Mouse (Mus musculus) right cerebral cortex, adult 2 months (tissue): ENCODE results near the gene Creb5.

ENCODE experiments used
- DNase-seq, 2 experiments: peaks; one replicate each; pipeline ENCODE4 v3.0.0; 2021 to 2022; ENCODE audit warnings: low spot score in 2 of 2

The Creb5 gene

DNA sequence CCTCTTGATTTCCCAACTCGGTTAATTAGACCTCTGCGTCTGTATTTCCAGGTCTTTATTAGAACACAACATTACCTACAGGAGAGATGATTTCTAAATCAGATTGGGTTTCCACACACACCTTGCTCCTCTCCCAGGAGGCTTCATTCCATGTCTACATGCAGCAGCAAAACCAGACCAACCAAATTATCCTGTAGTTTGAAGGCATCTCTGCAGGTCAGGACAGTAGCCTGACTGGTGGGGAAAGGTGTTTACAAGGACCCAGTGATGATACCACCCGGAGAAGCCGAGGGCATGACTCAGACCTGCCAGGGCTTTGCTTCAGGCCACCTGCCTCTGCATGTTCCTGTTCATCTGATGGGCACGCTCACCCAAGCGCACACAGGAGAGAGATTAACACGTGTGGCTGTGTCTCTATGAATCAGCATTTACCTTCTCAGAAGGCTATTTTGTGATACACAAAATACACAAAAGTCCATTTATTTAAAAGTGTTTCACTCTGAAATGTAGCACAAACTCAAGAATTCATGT is 355.8 kb downstream of the Creb5 start:
- DNase-seq, result no peak

GRCm38 (mm10) chr6:53643481-53643880 is 356.4 kb downstream of the Creb5 start:
- no peak for DNase-seq

DNA sequence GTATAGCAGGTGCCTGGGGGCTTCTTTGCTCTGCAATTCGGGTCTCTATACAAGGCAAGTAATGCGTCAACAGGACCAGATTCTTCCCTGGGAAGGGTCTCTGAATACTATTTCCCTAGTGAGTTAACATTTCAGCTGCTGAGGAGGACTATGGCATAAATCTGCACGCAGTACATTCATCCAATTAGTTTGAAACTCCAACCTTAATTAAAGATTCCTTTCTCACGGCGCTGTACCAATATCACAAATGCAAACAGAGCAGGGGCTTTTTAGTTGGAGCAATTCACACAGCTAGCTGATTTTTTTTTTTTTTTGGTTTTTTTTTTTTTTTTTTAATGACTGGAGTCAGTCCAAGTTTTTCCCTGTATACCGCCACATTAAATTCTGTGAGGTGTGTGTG is 357.0 kb downstream of the Creb5 start:
- DNase-seq, result no peak

GRCm38 (mm10) chr6:53644971-53645370 is 357.9 kb downstream of the Creb5 start:
- DNase-seq, result no peak

- no peak for DNase-seq
Observed at GRCm38 (mm10) chr6:53649782-53650181, 362.7 kb downstream of the Creb5 start.

GRCm38 (mm10) chr6:53652691-53653090 is 365.6 kb downstream of the Creb5 start:
- no peak for DNase-seq

DNA sequence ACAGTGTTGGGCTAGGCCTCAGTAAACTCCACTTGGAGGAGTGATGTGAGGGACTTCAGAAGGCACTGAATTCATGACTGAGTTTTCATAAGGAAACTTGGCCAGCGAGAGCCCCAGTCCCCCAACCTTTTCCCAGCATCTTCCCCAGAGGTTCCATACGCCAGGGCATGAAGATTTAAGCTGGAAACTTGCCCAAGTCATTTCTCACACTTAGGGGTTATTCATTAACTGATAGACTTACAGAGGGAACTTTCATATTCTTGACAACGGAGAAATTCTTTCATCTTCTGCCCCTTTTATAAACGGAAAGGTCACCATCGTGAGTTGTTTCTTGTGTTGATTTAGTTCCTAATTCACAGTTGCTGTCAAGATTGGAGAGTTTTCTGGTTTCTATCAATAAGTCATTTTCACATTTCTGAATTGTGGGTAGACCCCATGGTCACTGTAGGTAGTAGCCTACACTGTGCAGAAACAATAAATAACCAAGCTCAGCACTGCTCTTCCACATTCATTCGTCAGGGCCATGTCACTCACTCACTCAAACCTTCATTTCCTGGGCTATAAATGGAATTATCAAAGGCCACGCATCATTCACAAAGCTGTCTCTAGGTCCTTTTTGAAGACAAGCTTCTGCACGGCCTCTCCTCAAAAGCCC is 366.8 kb downstream of the Creb5 start:
- DNase-seq, result no peak

DNA sequence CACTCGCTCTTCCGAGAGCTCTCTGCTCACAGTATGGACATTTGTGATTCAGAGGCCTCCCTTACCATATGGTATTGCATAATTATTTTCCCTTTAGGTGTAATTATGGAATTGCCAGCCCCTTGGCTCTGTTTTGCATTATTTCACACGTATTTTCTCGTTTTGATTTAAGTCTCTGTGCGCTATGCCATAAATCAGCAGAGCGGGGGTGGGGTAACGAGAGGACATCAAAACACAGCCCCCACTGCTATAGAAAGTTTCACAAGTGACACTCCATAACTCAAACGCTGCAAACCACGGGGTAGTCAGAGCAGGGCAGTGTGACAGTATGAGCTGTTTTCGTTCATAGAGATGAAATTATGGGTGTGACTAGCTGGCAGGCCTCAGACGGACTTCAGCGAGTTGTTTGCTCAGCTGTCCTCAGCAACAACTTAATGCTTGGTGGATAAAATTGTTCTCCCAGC is 367.3 kb downstream of the Creb5 start:
- DNase-seq, result peak; percentile 26 to 30

DNA sequence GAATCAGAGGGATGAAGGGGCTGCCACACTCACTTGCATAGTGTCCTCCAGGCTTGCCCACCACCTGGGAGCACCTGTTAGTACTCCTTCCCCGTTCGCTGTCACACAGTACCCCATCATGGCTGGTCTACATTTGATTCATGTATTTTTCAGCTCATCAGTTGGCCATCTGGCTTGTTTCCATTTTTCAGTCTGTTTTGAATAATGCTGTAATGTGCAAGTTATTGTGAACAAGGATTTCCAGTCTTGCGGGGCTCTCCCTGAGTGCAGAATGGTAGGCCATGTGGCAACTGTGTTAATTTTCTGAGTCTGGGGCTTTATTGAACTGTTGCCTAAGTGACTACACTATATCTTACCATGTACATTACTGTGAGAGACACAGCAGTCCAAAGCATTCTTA is 369.4 kb downstream of the Creb5 start:
- DNase-seq, result no peak

DNA sequence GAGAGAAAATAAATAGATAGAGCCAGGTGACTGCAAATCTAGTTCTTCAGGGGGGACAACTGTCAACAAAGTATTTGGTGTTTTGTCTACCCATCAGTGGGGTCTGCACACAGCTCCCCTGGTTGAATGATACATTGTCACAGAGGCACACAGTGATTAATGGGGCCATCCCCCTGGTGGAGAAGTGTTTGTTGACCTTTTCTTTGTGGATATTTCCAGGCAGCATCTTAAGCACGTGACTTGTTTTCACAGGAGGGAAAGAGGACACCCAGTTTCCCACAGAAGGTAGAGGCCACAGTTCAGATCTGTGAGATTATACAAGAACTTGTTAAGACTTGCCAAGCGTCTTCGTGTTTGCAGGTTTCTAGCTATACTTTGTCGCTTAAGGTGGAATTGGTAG is 370.4 kb downstream of the Creb5 start:
- DNase-seq, result no peak

GRCm38 (mm10) chr6:53662858-53663833 is 376.1 kb downstream of the Creb5 start:
- no peak for DNase-seq

GRCm38 (mm10) chr6:53664759-53665158 is 377.7 kb downstream of the Creb5 start:
- DNase-seq, result no peak

DNA sequence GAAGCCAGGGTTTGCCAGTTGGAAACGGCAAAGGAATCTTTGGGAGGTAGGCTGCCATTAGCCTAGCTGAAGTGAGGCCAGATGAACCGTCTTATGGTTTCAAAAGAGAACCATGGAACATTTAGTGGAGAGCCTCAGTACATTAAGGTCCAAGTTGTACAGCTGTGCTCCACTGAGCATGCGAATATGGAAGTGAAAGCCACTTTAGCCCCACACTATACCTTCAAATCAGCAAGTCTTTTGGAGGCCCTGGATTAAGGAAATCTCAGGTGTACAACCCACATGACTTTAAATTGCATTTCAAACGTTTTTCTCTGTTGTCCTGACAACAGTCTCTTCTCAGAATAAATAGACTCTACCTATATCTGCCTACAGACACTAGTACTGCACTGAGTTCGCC is 379.4 kb downstream of the Creb5 start:
- DNase-seq, result no peak

GRCm38 (mm10) chr6:53678307-53678706 is 391.2 kb downstream of the Creb5 start:
- DNase-seq, result no peak

DNA sequence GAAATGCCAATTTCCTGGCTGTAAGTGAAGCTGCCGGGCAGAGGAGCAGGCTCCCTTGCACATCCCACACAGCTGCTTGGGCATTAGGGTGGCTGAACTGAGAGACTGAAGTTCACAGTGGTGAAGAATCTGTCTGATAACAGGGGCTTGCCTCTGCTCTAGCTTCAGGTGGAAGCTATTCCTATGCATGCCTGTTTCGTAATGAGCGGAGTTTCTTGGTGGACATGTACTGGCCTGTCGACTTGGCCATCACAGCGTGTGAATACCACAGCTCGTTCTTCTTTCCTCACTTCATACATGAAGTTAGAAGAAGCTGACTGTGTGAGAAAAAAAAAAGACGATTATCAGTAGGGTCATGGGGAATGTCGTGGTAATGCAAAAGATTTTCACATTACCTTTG is 393.0 kb downstream of the Creb5 start:
- no peak for DNase-seq

DNA sequence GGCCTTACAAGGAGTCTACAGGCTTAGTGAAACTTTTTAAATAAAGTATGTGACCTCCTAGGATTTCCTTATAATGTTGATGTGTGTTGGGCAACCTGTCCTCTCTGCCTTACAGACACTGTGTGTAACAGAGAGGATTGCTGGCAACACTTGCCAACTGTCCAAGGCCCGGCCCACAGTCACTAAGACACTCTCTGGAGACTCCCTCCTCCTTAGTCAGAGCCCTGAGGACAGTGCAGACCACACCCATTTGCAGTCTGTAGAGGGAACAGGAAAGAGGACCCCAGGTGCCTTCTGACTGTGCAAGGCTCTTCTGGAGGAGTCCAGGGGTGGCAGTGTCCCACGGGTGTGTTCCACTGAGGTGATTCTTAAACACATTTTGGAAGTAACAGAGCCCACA is 397.3 kb downstream of the Creb5 start:
- no peak for DNase-seq

DNA sequence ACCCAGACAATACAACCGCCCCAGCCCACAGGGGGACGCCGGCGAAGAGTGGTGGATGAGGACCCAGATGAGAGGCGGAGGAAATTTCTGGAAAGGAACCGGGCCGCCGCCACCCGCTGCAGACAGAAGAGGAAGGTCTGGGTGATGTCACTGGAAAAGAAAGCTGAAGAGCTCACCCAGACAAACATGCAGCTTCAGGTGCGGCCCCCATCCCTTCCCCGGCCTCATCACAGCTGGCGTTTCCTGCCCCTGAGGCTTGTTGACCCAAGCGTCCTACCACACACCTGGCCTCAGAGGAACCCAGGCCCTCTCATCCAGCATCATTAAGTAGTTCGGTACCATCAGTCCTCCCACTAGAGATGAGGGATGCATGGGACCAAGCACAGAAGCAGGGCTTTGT is 398.3 kb downstream of the Creb5 start:
- no peak for DNase-seq

DNA sequence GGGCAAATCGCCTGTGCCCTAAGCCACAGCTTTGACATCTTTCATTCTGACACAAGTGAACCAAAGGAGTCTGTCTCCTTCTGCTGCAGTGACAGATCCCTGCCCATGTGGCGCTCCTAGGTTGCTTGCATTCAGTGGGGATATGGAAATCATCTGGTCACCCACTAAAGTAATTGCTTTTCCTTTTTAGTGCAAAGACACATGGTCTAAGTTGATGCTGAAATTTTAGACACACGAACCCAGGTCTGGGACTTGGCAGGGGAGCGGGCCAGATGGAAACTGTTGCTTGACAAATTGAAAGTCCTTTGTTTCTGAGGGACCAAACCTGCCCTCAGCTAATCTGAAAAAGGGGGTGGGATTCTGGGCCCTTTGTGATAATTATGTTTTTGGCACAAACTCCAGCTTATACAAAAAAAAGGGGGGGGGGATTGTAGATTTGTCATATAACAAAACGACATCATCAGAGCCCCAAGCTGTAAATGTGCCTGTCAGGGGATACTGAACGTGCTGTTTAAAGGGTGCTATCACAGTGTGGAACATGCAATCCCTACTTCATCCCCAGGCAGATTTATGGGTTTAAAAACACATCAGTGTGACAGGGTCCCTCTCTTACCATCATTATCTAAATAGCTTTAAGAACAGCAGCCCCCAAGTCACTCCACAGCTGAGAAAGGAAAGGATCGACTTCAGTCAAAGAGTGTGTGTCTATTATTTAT is 401.9 kb downstream of the Creb5 start:
- no peak for DNase-seq

- no peak for DNase-seq
Observed at GRCm38 (mm10) chr6:53691006-53691405, 403.9 kb downstream of the Creb5 start.

DNA sequence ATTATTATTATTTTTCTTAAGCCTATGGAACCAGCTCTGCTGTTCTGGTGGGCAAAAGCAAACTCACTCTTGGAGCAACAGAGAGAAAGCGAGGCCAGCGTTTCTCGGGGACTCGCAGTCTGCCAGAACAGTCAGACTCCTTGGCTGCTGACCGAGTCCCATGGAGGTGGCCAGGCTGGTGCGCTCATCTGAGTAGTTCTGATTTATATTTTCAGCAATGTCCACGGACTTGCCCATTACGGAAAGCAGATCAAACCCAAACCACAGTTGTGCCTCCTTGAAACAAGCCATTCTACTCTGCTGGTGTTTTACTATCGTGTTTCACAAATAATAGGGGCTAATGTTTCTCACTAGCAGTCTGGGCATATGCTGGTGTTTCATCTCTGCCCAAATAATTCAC is 408.1 kb downstream of the Creb5 start:
- no peak for DNase-seq

DNA sequence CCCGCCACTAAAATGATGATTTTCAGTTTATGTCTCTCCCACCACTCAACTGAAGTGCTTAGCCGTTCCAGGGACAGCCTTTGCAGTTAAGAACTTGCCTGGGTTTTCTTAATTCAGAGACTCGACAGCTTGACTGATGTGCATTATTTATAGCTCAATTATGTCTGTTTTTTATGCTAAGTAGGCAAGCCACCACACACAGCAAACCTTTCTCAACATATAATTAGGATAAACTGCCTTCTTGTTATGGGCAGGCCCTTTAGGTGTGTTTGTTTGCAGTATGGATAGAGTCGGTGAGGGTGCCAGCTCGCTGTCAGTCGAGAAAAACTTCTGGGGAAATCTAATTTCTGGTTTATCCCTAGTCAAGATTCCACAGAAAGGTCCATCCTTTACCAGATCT is 409.4 kb downstream of the Creb5 start:
- DNase-seq, result no peak

DNA sequence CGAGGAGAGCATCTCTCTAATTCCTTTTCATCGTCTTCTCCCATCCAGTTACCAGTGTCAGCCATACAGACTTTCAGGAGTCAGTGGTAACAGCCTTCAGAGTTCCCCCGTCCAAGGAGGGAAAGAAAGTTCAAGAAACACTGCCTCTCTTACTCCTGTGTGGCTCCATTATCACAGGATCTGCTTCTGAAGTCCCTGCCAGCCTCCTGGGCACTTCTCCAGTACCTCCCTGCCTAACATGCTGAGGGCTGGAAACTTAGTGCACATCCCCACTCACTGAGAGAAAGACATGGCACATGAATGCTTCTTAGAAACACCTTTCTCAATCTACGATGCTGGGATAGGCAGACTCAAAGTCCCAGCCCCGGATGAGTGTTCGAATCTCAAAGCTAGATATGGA is 409.9 kb downstream of the Creb5 start:
- DNase-seq, result peak in 1 of 2 experiments; percentile 10
